Mouse (Mus musculus) brain, embryonic 14.5 days (tissue): ENCODE data around the gene Nrxn3.

Experiments
- CTCF ChIP-seq: fragments of 200-500 bp; IDR thresholded peaks from 2 replicates; pipeline ENCODE4 v1.5.1; 2012; ENCODE audit warnings: inconsistent platforms, mild to moderate bottlenecking, moderate library complexity, borderline replicate concordance; ENCODE audit not compliant: insufficient read depth, insufficient read length; ENCODE audit errors: extremely low read depth
- POLR2A ChIP-seq: fragments of 200-500 bp; IDR thresholded peaks from 2 replicates; pipeline ENCODE4 v1.6.1; 2012; ENCODE audit warnings: mild to moderate bottlenecking, inconsistent platforms, borderline replicate concordance; ENCODE audit not compliant: poor library complexity, insufficient read depth, insufficient read length, severe bottlenecking; ENCODE audit errors: extremely low read depth

- TF ChIP-seq CTCF (no peak), POLR2A (no peak)
Observed at GRCm38 (mm10) chr12:88839724-88840123, 117.0 kb downstream of the Nrxn3 start.
